Mouse (Mus musculus) naive thymus-derived CD4-positive, alpha-beta T cell, adult 2 months (primary cell): ENCODE measurements around the gene Ankrd44.

Experiments
- DNase-seq: peaks from one replicate; pipeline ENCODE4 v3.0.0-alpha.2; 2011; ENCODE audit warnings: low read depth

Ankrd44 gene

GRCm38 (mm10) chr1:54637340-54637739, 288.8 kb downstream of the Ankrd44 start:
- DNase-seq, result no peak

DNA sequence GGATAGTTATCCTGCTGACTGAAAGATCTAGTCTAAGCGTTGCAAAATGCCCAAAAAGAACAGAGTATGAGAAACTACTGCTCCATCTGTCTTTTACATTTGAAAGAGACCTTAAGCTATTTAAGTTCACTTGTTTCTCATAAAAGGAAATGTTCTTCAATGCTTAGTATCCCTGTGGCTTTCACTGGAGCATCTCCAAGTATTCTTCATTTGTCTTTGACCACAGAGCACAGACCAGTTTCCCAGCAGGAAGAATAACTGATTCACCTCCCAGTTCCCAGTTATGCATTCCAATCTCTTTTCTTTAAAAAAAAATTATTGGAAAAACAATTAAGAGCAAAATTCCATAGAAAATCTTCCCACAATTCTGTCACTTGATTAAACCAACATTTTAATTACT, 297.1 kb downstream of the Ankrd44 start:
- DNase-seq, result no peak

DNA sequence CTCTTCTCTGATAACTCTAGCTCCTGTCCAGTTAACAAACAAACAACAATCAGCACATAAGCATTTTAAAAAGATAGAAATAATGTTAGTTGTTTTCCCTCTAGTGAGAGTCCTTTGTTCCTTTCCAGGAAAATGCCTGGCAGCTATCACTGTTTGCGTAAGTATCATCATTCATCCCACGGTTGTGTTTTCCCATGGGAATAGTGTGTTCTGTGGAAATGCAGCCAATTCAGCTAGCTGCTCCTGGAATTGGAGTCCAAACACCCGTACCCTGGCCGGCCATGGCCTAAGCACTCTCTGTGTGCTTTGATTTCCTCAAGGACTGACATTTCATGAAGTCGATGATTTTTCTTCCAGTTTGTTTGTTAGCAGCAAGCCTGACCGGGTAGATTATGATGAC, 311.2 kb downstream of the Ankrd44 start:
- no peak for DNase-seq

DNA sequence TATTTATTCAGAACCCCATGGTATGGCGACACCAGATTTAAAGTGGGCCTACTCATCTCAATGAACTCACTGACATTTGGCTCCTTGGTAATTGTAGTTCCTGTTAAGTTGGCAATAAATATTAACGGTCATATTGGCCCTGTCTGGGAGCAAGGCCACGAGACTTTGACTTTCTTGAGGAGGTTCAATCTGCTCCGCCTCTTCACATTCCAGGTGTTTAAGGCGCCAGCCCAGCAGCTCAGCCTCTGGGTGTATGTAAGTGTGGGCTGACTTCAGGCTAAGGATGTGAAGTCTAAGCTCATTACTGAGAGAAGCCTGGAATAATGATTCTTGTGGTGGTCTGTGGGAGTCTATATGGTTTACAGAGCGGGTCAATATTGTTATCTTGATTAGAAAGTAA, 313.8 kb downstream of the Ankrd44 start:
- DNase-seq, result no peak

GRCm38 (mm10) chr1:54611891-54612290, 314.3 kb downstream of the Ankrd44 start:
- no peak for DNase-seq

GRCm38 (mm10) chr1:54606936-54607335, 319.3 kb downstream of the Ankrd44 start:
- no peak for DNase-seq

DNA sequence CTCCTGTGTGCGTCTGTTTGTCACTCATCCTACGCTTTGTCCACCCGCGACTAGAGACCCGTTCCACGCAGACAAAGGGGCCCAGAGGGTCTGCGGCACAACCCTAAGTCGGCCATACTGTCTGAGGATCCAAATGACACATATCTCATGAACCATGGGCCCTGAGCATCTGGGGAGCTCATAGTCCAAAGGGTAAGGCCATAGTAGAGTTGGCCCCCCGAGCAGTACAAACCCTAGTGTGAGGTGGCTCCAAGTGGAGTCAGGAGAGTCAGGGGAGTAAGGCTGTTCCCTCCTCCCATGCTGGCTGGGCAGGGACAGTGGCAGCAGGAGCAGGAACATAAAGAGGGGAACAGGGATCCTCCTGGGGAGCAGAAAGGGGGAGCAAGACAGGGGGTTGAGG, 324.5 kb downstream of the Ankrd44 start:
- no peak for DNase-seq

DNA sequence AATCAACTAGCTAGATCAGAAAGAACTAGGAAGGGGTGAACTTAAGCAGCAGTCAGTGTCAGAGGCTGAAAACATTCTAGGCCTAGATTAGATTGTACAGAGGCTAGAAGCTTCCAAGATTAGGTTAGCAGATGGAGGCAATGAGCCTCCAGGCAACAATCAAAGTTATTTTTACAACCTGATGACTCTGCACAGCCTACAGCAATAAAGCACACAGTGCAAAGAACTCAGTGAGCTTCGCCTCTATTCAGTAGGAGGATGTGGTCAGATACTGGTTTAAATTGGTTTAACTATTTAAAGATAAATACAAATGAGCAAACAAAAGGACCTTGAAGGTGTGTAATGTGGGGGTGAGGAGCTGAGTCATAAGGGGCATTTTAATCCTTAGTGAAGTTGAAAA, 325.9 kb downstream of the Ankrd44 start:
- DNase-seq, result no peak

DNA sequence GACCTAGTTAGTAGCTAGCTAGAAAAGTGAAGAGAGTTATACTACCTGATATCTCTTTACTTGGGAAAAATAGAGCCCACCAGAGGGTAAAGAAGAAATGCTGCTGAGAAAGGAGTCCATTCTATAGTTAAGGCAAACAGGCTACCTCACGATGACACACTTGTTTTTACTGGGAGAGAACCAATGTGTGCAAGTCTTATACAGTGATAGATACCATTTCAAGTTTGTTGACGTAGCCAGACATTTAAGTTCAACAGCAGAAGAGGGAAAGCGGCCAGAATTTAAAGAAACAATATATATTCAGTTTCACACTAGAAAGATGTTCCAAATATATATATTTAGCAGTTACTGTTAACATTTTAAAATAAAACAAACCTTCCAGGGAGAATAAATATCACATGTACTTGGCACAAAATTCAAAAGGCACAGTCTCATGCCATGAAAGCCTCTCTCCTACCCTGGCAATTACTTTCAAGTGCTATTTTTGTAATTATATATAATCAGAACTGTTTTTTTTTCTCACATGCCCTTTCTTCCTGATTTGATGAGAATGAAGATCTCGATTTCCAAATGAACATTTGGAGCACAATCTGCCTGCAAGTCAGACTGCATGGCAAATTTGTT, 328.5 kb downstream of the Ankrd44 start:
- DNase-seq, result no peak

DNA sequence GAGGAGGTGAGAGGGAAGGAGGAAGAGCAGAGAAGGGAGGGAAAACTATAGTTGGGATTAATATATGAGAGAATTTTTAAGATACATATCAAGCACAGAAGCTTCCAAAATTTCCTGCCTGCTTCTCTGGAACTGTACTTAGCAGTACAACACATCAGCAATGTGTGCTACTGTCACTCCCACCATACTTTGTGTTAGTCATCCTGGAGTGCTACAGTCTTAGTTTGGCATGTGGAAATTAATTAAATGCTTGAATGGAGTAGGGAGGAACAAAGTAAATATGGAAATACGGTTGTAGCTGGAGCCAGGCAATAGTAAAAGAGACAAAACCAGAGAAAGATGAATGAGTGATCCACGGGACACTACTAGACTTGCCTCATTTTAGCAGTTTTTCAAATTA, 330.0 kb downstream of the Ankrd44 start:
- DNase-seq, result no peak
